Mouse (Mus musculus): ENCODE data around the gene Pacsin2.
A peak's percentile ranks its signal among the peaks of the same experiment; 100 is the strongest.
"Not testable (repeated sequence)": the region's sequence is repeated elsewhere in the genome, so short reads cannot be mapped to it uniquely, and the experiment has no call there.

Pacsin2 gene

DNA sequence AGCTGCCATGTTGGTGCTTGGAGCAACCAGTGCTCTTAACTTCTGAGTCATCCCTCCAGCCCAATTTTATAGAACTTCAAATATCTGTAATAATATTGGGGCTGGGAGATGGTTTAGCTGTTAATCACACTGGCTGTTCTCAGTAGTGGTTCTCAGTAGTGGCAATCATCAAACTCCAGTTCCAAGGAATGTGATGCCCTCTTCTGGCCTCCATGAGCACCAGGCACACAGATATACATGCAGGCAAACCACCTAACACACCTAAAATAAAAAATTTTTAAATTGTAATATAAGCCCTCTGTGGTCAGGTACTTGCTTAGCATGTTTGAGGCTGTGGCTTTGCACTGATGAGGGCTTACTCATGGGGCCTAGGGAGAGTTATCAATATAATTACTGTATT lies 98.7 kb downstream of the Pacsin2 start:
- DNase-seq, result no peak

GRCm38 (mm10) chr15:83364194-83364593 lies 100.2 kb downstream of the Pacsin2 start:
- no peak for DNase-seq

DNA sequence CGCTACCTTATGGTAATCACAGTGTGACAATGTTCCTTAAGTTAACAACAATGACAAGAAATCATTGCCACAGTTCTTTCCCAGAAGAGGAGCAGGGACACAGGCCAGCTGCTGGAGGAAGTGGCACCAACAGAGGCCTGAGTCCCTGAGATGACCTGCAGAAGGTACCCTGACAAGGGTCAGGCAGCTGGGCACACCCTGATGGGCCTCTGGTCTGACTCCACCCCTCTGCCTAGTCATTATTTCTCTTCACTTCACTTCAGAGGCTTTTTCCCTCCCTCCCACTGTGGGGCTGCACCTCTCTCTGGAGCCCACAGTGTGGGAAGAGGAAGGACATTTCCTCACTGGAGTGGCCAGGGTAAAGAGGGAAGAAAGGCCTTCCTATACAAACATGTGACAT lies 101.6 kb downstream of the Pacsin2 start:
- not testable (repeated sequence) for DNase-seq

DNA sequence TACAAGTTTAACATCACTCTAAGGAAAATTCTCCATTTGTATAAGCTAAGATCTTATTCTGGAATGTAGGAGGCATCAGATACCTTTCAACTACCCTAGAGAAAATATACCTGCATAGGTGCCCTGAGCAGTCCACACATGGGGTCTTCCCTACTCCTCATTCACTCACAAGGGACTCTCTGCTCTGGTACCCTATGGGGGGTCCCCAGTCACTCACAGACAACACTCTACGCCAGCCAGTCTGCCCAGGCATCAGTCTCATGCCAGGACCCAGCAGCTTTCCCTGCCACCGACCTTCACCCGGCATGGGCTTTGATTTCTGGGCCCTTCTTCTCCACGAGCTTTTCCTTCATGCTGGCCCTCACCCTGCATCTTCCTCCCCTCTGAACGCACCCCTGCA lies 103.5 kb downstream of the Pacsin2 start:
- DNase-seq, result not testable (repeated sequence)

- DNase-seq, result no peak
Measured at GRCm38 (mm10) chr15:83360140-83360539, 104.3 kb downstream of the Pacsin2 start.

GRCm38 (mm10) chr15:83358476-83358875 lies 105.9 kb downstream of the Pacsin2 start:
- no peak for DNase-seq

DNA sequence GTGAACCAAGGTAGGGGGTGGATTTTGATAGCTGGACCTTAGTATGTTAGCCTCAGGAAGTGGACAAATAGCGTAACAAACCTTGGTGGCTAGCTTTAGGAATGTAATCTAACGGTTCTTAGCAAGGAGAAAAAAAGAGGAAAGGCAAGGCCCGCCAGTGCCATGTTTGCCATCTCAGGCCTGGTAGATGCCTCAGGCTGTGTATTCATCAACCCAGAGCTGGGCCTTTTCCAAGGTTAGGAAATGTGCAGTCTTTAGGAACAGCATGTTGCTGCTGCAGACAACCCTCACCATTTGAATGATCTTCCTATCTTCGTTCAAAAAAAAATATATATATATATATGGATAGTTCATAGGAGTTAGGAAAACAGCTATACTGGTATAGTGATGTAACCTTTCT lies 112.9 kb downstream of the Pacsin2 start:
- DNase-seq, result no peak

DNA sequence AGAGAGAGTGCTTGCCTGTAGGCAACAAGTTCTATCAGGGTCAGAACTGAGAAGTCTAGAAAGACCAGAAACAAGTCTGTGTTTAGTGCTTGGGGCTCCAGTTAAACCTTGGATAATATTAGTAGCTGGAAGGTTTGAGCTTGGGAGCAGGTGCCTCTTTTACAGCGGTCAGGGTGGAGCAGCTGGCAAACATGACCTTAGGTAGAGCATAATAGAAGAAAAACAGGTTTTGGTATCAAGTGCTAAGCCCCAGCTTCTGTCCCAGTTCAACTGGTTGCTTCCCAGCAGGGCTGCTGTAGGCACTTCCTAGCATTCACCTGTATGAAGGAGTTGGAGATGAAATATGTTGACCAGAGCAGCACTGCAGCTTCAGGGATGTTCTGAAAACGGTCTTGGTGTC lies 113.5 kb downstream of the Pacsin2 start:
- no peak for DNase-seq

DNA sequence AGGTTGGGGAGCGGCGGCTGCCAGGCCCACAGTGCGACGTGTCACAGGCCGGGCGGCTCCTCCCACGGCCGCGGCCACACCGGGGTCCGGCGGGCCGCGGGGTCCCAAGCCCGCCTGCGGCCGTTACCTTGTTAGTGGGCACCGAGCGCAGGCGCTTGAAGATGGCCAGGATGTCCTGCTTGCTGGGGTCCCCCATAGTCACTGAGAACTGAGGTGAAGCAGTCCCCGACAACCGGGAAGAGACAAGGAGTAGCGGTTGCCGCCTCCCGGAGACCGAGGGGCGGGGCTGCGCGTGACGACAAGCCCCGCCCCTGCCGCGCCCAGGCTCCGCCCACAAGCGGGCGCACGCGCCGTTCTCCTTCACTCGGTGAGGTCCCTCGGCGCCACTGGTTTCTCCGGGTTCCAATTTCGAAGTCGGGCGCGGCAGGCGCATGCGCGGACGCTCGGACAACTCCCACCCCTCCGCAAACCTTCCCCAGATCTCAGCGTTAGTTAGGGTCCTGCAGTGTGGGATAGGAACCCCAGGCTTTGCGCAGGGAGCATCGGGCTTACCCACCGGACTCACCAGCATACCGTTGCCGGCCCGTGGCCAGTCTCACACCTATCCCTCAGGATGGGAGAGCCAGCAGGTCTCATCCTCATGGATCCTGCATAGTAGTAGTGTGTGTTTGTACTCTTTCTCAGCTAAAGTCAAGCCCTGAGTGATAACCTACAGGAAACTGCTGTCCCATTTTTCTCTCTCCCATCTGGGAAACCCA lies 114.3 kb downstream of the Pacsin2 start, which contains the start of gene Arfgap3:
Arfgap3 (minus strand) TSS at position 294 of the 758 bp plus-strand sequence.
- peak; percentile 92 for DNase-seq

DNA sequence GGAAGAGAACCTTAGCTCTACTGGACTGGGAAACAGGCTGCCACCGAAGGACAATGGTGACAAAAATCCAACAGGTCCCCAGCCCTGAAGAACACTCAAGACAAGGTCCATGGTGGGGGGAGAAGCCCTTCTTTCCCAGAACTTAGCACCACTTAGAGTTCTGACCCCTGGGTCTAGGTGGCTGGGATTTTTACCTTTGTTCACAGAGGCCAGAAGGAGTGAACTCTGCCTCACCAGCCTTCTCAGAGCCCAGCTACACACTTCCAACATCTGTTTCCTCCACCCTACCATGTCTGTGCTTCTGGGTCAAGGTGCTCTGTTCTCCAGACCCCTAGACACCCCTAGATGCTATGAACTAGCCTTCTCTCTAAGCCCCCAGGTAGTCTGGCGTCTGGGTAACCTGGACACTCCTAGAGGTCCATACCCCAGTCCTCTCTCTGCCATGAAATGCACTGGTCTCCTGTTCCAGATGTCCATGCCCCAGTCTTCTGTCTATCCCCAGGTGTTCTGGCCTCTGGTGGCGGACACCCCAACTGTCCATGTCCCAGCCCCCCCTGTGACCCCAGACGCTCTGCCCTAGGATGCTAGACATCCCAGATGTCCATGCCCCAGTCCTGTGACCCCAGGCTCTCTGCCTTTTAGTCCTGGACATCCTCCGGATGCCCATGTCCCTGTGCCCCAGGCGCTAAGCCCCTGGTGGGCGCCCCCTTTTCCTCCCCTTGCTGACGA lies 115.0 kb downstream of the Pacsin2 start:
- no peak for DNase-seq

GRCm38 (mm10) chr15:83348747-83349146 lies 115.7 kb downstream of the Pacsin2 start:
- DNase-seq, result no peak

DNA sequence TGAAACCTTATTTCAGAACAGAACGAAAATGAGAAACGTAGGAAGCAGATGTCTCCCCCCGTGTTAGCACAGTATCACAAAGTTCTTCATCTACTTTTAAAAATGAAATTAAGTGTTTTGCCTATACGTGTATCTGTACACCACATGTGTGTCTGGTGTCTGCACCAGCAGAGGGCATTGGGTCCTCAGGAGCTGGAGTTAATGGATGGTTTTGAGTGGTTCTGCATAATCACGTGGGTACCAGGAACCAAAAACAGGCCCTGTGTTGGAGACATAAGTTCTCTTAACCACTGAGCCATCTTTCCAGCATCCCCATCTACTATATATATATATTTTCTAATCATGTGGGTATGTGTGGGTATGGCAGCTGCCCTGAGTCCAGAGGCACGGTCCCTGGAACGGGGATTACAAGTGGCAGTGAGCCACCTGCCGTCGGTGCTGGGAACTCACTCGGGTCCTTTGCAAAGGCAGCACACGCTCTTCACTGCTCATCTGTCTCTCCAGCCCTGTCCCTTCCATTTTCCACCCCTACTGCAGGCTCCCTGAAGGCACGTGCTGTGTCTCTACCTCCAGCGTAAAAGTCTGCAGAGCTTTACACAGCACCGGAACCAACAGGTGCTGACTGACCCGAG lies 118.4 kb downstream of the Pacsin2 start:
- DNase-seq, result no peak

DNA sequence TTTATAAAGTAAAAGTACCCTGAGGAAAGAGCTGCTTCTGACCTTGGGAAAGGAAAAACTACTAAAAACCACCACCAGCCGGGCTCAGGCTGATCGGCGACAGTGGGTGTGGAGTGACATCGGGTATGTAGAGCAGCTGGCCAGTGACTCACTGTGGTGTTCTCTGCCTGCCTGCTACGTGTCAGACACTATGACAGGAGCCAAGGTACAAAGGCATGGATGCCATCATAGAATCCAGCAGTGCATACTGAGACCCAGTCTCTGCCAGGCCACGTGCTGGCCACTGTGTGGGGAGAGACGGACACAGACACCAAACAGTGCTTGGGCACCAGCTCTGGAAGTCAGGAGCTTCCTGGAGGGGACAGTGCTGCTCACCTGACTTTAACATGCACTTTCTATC lies 119.5 kb downstream of the Pacsin2 start:
- no peak for DNase-seq

GRCm38 (mm10) chr15:83344157-83344556 lies 120.2 kb downstream of the Pacsin2 start:
- DNase-seq, result no peak

- DNase-seq, result no peak
Measured at GRCm38 (mm10) chr15:83338908-83339307, 125.5 kb downstream of the Pacsin2 start.

GRCm38 (mm10) chr15:83337903-83338870 lies 126.2 kb downstream of the Pacsin2 start:
- no peak for DNase-seq

DNA sequence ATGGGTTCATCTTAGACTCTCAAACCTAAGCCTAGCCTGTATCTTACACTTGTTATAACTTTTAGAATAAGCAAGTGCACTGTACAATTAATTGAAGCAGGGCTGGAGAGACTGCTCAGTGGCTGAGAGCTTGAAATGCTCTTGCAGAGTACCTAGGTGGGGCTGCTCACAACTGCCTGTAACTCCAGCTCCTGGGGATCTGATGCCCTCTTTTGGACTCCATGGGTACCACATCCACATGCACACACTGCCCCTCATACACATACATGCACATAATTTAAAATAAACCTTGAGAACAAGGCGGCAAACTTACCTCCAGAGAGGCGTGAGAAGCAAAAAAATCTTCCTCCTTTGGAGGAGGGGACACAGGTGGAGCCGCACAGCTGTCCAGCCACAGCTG lies 132.0 kb downstream of the Pacsin2 start:
- DNase-seq, result no peak

- DNase-seq, result no peak
Measured at GRCm38 (mm10) chr15:83328952-83329351, 135.5 kb downstream of the Pacsin2 start.
